Mouse (Mus musculus) testis, adult 2 months (tissue): ENCODE measurements around the gene Zmiz1. TPM values are rescaled to one million over a fixed set of nuclear protein-coding genes. Genes with fewer than 3 reads are reported as not detected.

Experiments
- H3K27ac ChIP-seq: fragments of 200-500 bp; 2 replicates; pipeline ENCODE4 v1.5.1; 2012; ENCODE audit warnings: low read depth, low read length; ENCODE audit not compliant: control insufficient read depth, insufficient read depth
- H3K27me3 ChIP-seq: fragments of 200-500 bp; 2 replicates; pipeline ENCODE4 v1.6.1; 2012; ENCODE audit warnings: mild to moderate bottlenecking, low read length, moderate library complexity; ENCODE audit not compliant: control insufficient read depth, insufficient read depth
- H3K36me3 ChIP-seq: fragments of 200-500 bp; 2 replicates; pipeline ENCODE4 v1.6.1; 2012; ENCODE audit warnings: mild to moderate bottlenecking, low read length; ENCODE audit not compliant: control insufficient read depth, insufficient read depth
- H3K4me1 ChIP-seq: fragments of 200-500 bp; 2 replicates; pipeline ENCODE4 v1.6.1; 2012; ENCODE audit warnings: low read length; ENCODE audit not compliant: control insufficient read depth, insufficient read depth
- H3K4me3 ChIP-seq: fragments of 200-500 bp; 2 replicates; pipeline ENCODE4 v1.5.1; 2012; ENCODE audit warnings: low read depth, mild to moderate bottlenecking, low read length, moderate library complexity, mixed read lengths; ENCODE audit not compliant: control insufficient read depth
- CTCF ChIP-seq: fragments of 200-500 bp; IDR thresholded peaks from 2 replicates; pipeline ENCODE4 v1.5.1; 2012; ENCODE audit warnings: low read depth, mild to moderate bottlenecking, inconsistent platforms, low read length, moderate library complexity; ENCODE audit not compliant: control insufficient read depth, insufficient read depth, insufficient replicate concordance
- POLR2A ChIP-seq: fragments of 200-500 bp; IDR thresholded peaks from 2 replicates; pipeline ENCODE4 v1.6.1; 2012; ENCODE audit warnings: low read depth, mild to moderate bottlenecking, inconsistent platforms, low read length, moderate library complexity; ENCODE audit not compliant: control insufficient read depth
- polyA plus RNA-seq: library from polyadenylated mRNA; depleted of rRNA; stranded (reverse); fragments of >200 nt; gene quantifications from 2 replicates; pipeline ENCODE4 v1.2.3, GENCODE M21; 2012

Zmiz1 gene
- polyA plus RNA-seq, 1 experiment = 9.1 TPM

DNA sequence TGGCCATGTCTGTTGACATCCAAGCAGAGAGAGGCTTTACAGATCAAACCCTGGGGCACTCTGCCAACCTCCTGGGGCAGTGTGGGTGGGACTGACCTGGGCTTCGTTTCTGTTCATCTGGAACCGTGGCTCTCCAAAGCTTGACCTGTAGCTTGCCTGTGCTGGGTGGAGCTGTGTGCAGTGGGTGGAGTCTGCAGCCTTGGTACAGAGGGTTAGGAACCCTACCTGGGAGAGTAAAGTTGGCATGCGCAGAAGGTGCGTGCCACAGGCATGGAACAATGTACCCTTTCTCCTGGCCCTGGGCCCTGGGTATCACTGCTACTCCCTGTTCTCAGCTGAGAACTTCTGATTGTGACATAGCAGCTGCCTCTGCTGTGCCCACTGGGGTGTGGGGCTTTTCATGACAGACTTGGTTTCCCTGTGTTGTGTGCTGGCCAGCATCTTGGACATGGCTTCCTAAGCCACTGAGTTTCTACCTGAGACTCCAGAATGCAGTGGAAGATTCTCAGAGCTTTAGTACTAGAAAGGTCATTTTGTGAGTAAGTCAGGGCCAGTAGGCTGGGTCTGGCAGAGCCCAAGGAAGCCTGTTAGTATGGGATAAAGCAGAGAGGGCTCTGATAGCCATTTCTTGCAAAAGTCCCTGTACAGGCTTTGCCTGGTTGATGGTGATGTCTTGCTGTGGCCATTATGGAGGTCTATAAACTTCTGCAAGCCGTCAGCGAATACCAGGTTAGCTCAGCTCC is 30.5 kb downstream of the Zmiz1 start:
- no peak for TF ChIP-seq POLR2A
- no peak for TF ChIP-seq CTCF
- peak overlapping the region; percentile 12 for H3K4me3 ChIP-seq
- no peaks in the 10 kb centered on the region for H3K27me3 ChIP-seq
- H3K4me1 ChIP-seq = no peaks in the 10 kb centered on the region; the same call in none of the 2 replicates
- H3K27ac ChIP-seq = no peak overlapping the region
- H3K36me3 ChIP-seq = no peaks in the 10 kb centered on the region

DNA sequence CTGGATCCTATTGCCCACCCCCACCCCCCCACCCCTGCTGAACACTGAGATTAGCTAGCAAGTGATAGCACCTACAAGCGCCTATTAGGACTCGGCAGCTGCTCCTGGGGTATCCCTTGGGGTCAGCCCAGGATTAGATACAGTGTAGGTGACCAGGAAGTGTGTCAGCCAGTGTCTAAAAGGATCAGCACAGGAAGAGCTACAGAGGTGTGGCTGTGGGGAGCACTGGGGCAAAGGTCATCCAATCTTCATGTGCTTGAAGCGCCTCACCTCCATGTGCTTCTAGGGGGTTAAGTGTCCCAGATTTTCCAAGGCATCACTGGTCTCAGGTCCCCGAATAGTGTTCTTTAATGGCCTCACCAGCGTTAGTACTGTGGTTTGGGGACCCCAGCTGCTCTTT is 33.0 kb downstream of the Zmiz1 start:
- no peak overlapping the region for H3K4me3 ChIP-seq
- H3K27me3 ChIP-seq = no peaks in the 10 kb centered on the region
- no peaks in the 10 kb centered on the region; the same call in none of the 2 replicates for H3K4me1 ChIP-seq
- H3K27ac ChIP-seq = no peak overlapping the region
- H3K36me3 ChIP-seq = no peaks in the 10 kb centered on the region
- no peak for TF ChIP-seq POLR2A
- no peak for TF ChIP-seq CTCF

DNA sequence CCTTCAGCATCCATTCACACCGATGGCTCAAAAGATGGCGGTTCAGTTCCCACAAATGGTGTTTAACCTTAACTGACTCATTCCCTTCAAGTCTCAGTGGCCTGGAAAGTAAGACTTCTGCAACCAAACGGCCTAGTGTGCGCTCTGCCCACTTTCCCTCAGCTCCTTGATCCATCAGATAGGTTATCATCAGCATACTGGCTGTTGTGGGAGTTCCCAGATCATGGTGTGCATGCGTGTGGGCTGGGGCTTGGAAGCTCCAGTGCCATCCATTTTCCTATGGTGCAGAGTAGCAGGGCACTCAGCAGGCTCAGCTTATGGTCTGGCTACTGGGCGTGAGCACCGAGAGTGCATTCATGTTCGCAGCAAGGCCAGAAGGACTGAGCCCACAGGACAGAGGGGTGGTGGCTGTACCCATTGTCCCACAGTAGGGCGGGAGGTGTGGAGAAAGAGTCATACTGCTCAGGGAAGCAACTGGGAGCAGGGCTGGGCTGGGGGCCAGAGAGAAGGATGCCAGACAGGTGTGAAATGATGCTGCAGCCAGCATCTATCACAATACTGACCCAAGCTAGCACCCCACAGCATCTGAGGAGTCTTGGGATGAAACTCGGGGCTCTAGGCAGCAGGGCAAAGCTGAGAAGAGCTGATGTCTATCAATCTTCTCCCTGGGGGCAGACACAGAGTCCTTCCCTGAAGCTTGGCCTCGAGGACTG is 33.7 kb downstream of the Zmiz1 start:
- H3K27me3 ChIP-seq = no peaks in the 10 kb centered on the region
- TF ChIP-seq CTCF (no peak), POLR2A (no peak)
- H3K4me1 ChIP-seq = no peaks in the 10 kb centered on the region; the same call in none of the 2 replicates
- H3K27ac ChIP-seq = no peak overlapping the region
- H3K36me3 ChIP-seq = no peaks in the 10 kb centered on the region
- H3K4me3 ChIP-seq = no peak overlapping the region

DNA sequence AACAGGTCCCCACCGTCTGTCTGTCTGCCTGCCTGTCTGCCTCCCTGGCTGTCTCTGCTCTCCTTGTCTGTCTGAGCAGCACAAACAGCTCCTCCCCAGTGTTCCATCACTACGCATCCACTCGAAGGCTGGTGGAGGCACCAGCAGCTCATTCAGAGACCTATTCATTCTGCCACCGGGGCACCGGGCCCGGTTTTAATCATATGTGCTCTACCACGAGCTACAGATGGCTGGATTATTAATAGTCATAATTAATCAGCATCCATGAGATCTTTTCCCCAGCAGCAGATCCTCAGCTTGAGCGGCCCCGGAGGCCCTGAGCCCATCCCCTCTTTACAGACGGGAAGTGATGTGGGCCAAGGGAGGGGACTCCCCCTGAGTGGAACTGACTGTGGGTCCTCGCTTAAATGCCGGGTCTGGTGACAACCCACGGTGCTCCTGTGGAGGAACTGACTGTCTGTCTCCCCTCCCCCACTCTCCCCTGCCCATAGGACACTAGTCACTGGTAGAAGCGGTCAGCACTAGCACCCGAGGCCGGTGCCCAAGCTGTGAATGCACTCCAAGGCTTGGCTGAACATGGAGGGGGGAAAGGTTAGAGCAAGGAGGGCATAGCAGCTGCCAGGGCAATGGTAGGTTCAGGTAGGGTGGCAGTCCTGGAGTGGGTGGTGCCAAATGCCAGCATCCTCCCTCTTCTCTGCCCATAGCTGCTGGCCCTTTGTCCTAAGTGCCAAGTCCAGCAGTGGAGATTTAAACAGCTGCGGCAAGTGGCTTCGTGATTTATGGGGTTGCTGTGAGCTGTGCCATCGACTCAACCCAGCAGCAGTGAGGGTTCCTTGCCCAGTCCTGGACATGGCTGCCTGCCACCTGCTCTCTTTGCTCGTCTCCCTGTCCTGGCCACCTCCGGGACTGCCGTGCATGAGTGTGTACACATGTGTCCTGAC is 34.6 kb downstream of the Zmiz1 start:
- Histone ChIP-seq H3K4me1 (no peaks in the 10 kb centered on the region; the same call in none of the 2 replicates), H3K27ac (no peak overlapping the region), H3K27me3 (no peaks in the 10 kb centered on the region), H3K4me3 (no peak overlapping the region), H3K36me3 (no peaks in the 10 kb centered on the region)
- TF ChIP-seq CTCF (no peak), POLR2A (no peak)

DNA sequence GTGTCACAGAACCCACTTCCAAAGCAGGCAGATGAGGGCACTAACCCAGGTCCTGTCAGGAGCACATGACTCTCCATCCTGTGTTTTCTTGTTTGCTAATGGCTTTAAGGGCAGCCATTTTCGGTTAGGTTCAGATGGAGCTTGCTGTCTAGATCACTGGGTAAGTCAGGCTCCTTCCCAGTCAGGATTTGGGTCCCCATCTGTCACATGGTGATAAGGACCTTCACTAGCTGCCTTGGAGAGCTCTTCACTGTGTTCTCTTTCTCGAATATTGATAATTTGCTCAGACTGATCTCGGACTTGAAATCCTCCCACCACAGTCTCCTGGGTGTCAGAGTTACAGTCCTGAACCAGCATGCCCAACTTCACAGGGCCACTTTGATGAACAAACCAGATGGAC is 35.8 kb downstream of the Zmiz1 start:
- no peaks in the 10 kb centered on the region for H3K27me3 ChIP-seq
- H3K4me3 ChIP-seq = no peak overlapping the region
- no peak overlapping the region for H3K27ac ChIP-seq
- H3K4me1 ChIP-seq = no peaks in the 10 kb centered on the region; the same call in 1 of the 2 replicates
- TF ChIP-seq CTCF (no peak), POLR2A (no peak)
- H3K36me3 ChIP-seq = no peaks in the 10 kb centered on the region

DNA sequence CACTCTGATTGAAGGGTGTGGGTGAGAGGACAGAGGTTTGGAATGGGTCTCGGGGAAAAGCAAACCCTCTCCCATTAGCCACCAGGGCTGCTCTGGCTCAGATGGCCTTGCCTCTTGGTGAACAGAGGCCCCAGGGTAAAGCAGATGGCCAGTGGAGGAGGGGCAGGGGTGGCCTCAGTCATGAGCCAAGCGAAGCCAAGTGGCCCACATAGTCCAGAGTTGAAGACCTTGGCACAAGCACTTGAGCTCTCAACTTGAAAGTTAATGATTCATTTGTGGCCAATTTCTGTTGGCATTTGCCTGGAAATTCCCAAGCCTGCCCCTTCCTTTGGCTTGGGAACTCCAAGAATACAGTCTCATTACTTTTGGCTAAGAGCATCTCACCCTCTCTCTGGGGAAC is 37.1 kb downstream of the Zmiz1 start:
- H3K4me3 ChIP-seq = no peak overlapping the region
- no peaks in the 10 kb centered on the region for H3K36me3 ChIP-seq
- H3K4me1 ChIP-seq = no peaks in the 10 kb centered on the region; the same call in 1 of the 2 replicates
- no peak overlapping the region for H3K27ac ChIP-seq
- H3K27me3 ChIP-seq = no peaks in the 10 kb centered on the region
- no peak for TF ChIP-seq POLR2A
- no peak for TF ChIP-seq CTCF
